ENCODE assay signal across 25 mouse cellular contexts in the genomic region with DNA sequence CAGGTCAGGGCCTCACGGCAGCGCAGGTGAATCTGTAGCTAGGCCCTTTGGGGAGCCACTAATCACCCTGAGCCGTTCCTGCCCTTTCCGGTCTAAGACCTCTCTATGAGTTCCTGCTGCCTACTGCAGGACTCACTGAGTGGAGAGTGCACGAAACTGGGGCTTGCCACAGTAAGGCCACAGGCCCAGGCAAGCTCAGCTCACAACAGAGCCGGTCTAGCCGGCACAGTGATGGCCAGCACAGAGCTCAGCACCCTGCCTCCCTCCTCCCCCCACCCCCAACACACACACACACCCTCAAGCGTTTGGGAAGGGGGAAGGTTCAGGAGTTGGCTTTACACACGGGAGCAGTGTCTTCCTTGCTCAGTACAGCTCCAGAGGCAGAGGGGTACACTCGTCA. TPM values are rescaled to one million over a fixed set of nuclear protein-coding genes. Genes with fewer than 3 reads are reported as not detected.
DNase-seq lines count a peak whose midpoint lies in the region; ATAC-seq and TF ChIP-seq lines count a peak whose summit lies in the region.
"Had no signal": no experiment of that assay in that cellular context is flagged by ENCODE, and none has a peak within 500 bp of the region (broad histone marks: within the 10 kb centered on the region; RNA-seq: fewer than 3 reads in every experiment).

No protein-coding gene starts in this region.

- 36% methylated on average over 10 of the region's 10 CpGs for WGBS in intestine, postnatal 0 days
- 40% methylated on average over 10 of the region's 10 CpGs for WGBS in intestine, embryonic 15.5 days
- WGBS in embryonic facial prominence, embryonic 12.5 days: 28% methylated on average over 10 of the region's 10 CpGs
- WGBS in stomach, embryonic 14.5 days: 39% methylated on average over 10 of the region's 10 CpGs
- 56% methylated on average over 10 of the region's 10 CpGs for WGBS in thymus, adult 2 months

- H3K36me3 ChIP-seq in intestine, postnatal 0 days (ENCODE audit: control insufficient read depth, insufficient read depth): no peaks in the 10 kb centered on the region; the same call in 1 of the 2 replicates
- H3K36me3 ChIP-seq in intestine, embryonic 15.5 days: no peaks in the 10 kb centered on the region
- H3K36me3 ChIP-seq in E14TG2a.4 (ENCODE audit: insufficient read depth, low read length): no peaks in the 10 kb centered on the region
- no peaks in the 10 kb centered on the region for H3K36me3 ChIP-seq in embryonic facial prominence, embryonic 12.5 days
- no peaks in the 10 kb centered on the region for H3K36me3 ChIP-seq in stomach, embryonic 14.5 days (ENCODE audit: control insufficient read depth, insufficient read depth, low read length)
- no peaks in the 10 kb centered on the region for H3K36me3 ChIP-seq in thymus, adult 2 months (ENCODE audit: control insufficient read depth, insufficient read depth, low read length)
- H3K36me3 ChIP-seq: forebrain, embryonic 15.5 days; heart, embryonic 10.5 days; hindbrain, embryonic 13.5 days; liver, embryonic 13.5 days; midbrain, embryonic 12.5 days had no signal

- TF ChIP-seq POLR2A in thymus, adult 2 months (IDR thresholded peaks at IDR 0.05; ENCODE audit: control insufficient read depth, extremely low read depth, insufficient read depth, low read length, poor library complexity): no peak

- no peak overlapping the region for H3K4me3 ChIP-seq in intestine, postnatal 0 days (ENCODE audit: low read depth, low read length)
- no peak overlapping the region for H3K4me3 ChIP-seq in intestine, embryonic 15.5 days (replicated peaks)
- H3K4me3 ChIP-seq in E14TG2a.4 (replicated peaks; ENCODE audit: low read length): 0 out of 2 replicates have a peak overlapping the region, but pooled peaks have one; percentile 13
- no peak overlapping the region for H3K4me3 ChIP-seq in embryonic facial prominence, embryonic 12.5 days
- no peak overlapping the region for H3K4me3 ChIP-seq in stomach, embryonic 14.5 days (ENCODE audit: low read depth, low read length)
- H3K4me3 ChIP-seq in thymus, adult 2 months (ENCODE audit: control insufficient read depth, insufficient read depth, low read length): no peak overlapping the region
- H3K4me3 ChIP-seq: forebrain, embryonic 15.5 days; heart, embryonic 10.5 days; hindbrain, embryonic 13.5 days; layer of hippocampus, adult 2 months; liver, embryonic 13.5 days; midbrain, embryonic 12.5 days had no signal

- peaks cover 4% of the 10 kb centered on the region; the same call in 1 of the 2 replicates for H3K4me1 ChIP-seq in intestine, postnatal 0 days (replicated peaks; ENCODE audit: control insufficient read depth, insufficient read depth, low read length)
- H3K4me1 ChIP-seq in intestine, embryonic 15.5 days (replicated peaks): peaks cover 21% of the 10 kb centered on the region
- H3K4me1 ChIP-seq in E14TG2a.4 (replicated peaks; ENCODE audit: low read depth, low read length): peaks cover 50% of the 10 kb centered on the region
- 0 out of 2 replicates have a peak, but pooled peaks cover 21% of the 10 kb centered on the region for H3K4me1 ChIP-seq in embryonic facial prominence, embryonic 12.5 days
- H3K4me1 ChIP-seq in stomach, embryonic 14.5 days (ENCODE audit: control insufficient read depth, insufficient read depth, low read length): no peaks in the 10 kb centered on the region
- 0 out of 2 replicates have a peak, but pooled peaks cover 5% of the 10 kb centered on the region for H3K4me1 ChIP-seq in thymus, adult 2 months (replicated peaks; ENCODE audit: control insufficient read depth, insufficient read depth, low read length)
- H3K4me1 ChIP-seq: liver, embryonic 13.5 days had no signal

- DNase-seq in natural killer cell, adult 2 months (ENCODE audit: low spot score in 2 of 2): no peak
- no peak for DNase-seq in thymus, postnatal 25 days
- no peak for DNase-seq in thymus, adult 2 months
- DNase-seq: adrenal gland, adult 8-10 months; cerebellum, adult 11-12 months; cerebellum, postnatal 10 days; gastrocnemius, postnatal 10 days; heart, postnatal 10 days; kidney, adult 8-10 months; kidney, postnatal 14 days; liver, embryonic 13.5 days; lung, adult 2 months; thymus, adult 18-20 months had no signal

- no peaks in the 10 kb centered on the region for H3K27me3 ChIP-seq in intestine, postnatal 0 days (replicated peaks; ENCODE audit: control insufficient read depth, insufficient read depth, low read length)
- H3K27me3 ChIP-seq in intestine, embryonic 15.5 days (replicated peaks): no peaks in the 10 kb centered on the region
- peaks cover 21% of the 10 kb centered on the region for H3K27me3 ChIP-seq in E14TG2a.4 (ENCODE audit: insufficient read depth, low read length)
- peaks cover 11% of the 10 kb centered on the region for H3K27me3 ChIP-seq in embryonic facial prominence, embryonic 12.5 days
- H3K27me3 ChIP-seq in stomach, embryonic 14.5 days (ENCODE audit: control insufficient read depth, insufficient read depth, low read length): no peaks in the 10 kb centered on the region
- no peaks in the 10 kb centered on the region for H3K27me3 ChIP-seq in thymus, adult 2 months (ENCODE audit: control insufficient read depth, insufficient read depth, low read length)
- H3K27me3 ChIP-seq: forebrain, embryonic 15.5 days had no signal

- H3K9me3 ChIP-seq in intestine, postnatal 0 days (ENCODE audit: control insufficient read depth): no peaks in the 10 kb centered on the region
- H3K9me3 ChIP-seq in intestine, embryonic 15.5 days: no peaks in the 10 kb centered on the region
- no peaks in the 10 kb centered on the region for H3K9me3 ChIP-seq in E14TG2a.4 (ENCODE audit: low read length)
- H3K9me3 ChIP-seq in embryonic facial prominence, embryonic 12.5 days: no peaks in the 10 kb centered on the region
- H3K9me3 ChIP-seq in stomach, embryonic 14.5 days (ENCODE audit: control insufficient read depth, low read depth, low read length): no peaks in the 10 kb centered on the region
- H3K9me3 ChIP-seq: forebrain, embryonic 15.5 days; heart, embryonic 10.5 days; hindbrain, embryonic 13.5 days; liver, embryonic 13.5 days; midbrain, embryonic 12.5 days had no signal

- ATAC-seq in intestine, postnatal 0 days: no peak
- ATAC-seq in intestine, embryonic 15.5 days: no peak
- ATAC-seq in embryonic facial prominence, embryonic 12.5 days (ENCODE audit: insufficient number of reproducible peaks, insufficient read depth, low FRiP score, low TSS enrichment): no peak
- peak; percentile 64; the same call in 1 of the 2 replicates for ATAC-seq in stomach, embryonic 14.5 days (ENCODE audit: insufficient number of reproducible peaks, insufficient read depth, low FRiP score, low read depth)
- ATAC-seq: activated CD4-positive, CD25-positive, alpha-beta regulatory T cell, adult 4 months; forebrain, embryonic 15.5 days; inflammation-experienced regulatory T-cells, adult 6 months had no signal

- H3K9ac ChIP-seq in intestine, postnatal 0 days (ENCODE audit: low read depth, low read length): no peak overlapping the region
- no peak overlapping the region for H3K9ac ChIP-seq in intestine, embryonic 15.5 days
- H3K9ac ChIP-seq in embryonic facial prominence, embryonic 12.5 days: no peak overlapping the region
- no peak overlapping the region for H3K9ac ChIP-seq in stomach, embryonic 14.5 days (replicated peaks; ENCODE audit: low read depth, low read length)
- H3K9ac ChIP-seq: forebrain, embryonic 15.5 days; hindbrain, embryonic 13.5 days; liver, embryonic 13.5 days; midbrain, embryonic 12.5 days had no signal

- no peak overlapping the region for H3K27ac ChIP-seq in intestine, postnatal 0 days (ENCODE audit: low read depth, low read length)
- H3K27ac ChIP-seq in intestine, embryonic 15.5 days: no peak overlapping the region
- H3K27ac ChIP-seq in embryonic facial prominence, embryonic 12.5 days: 0 out of 2 replicates have a peak overlapping the region, but pooled peaks have one; percentile 51
- H3K27ac ChIP-seq in stomach, embryonic 14.5 days (ENCODE audit: low read length): peak overlapping the region; percentile 68; the same call in 1 of the 2 replicates
- H3K27ac ChIP-seq in thymus, adult 2 months (ENCODE audit: control insufficient read depth, insufficient read depth, low read length): no peak overlapping the region
- H3K27ac ChIP-seq: forebrain, embryonic 15.5 days; heart, embryonic 10.5 days; hindbrain, embryonic 13.5 days; layer of hippocampus, adult 2 months; liver, embryonic 13.5 days; midbrain, embryonic 12.5 days had no signal

- TF ChIP-seq CTCF in intestine, postnatal 0 days (IDR thresholded peaks at IDR 0.05; ENCODE audit: low read depth): no peak
- no peak for TF ChIP-seq CTCF in E14TG2a.4 (conservative IDR thresholded peaks at IDR 0.05; ENCODE audit: low read length)
- TF ChIP-seq CTCF in thymus, adult 2 months (IDR thresholded peaks at IDR 0.05; ENCODE audit: borderline replicate concordance, control insufficient read depth, extremely low read depth, insufficient read depth, low read length, poor library complexity): no peak

- 0 out of 2 replicates have a peak overlapping the region, but pooled peaks have one; percentile 13 for H3K4me2 ChIP-seq in intestine, postnatal 0 days (replicated peaks; ENCODE audit: low read depth)
- no peak overlapping the region for H3K4me2 ChIP-seq in intestine, embryonic 15.5 days (replicated peaks)
- no peak overlapping the region for H3K4me2 ChIP-seq in embryonic facial prominence, embryonic 12.5 days (replicated peaks)
- no peak overlapping the region for H3K4me2 ChIP-seq in stomach, embryonic 14.5 days (replicated peaks; ENCODE audit: low read depth, low read length)
- H3K4me2 ChIP-seq: forebrain, embryonic 15.5 days; hindbrain, embryonic 13.5 days; liver, embryonic 13.5 days; midbrain, embryonic 12.5 days had no signal

RNA-seq across cellular contexts. Expression of a gene that starts 1.7 kb away (rescaled TPM):
- polyA plus RNA-seq in intestine, postnatal 0 days (2015; fragmentation: Nextera tagmentation; extraction: Ambion mirVana): 5.3 and 5.7 TPM in 2 replicates
- 19.9 and 21.2 TPM in 2 replicates for polyA plus RNA-seq in intestine, embryonic 15.5 days (2015; fragmentation: Nextera tagmentation; extraction: Ambion mirVana)
- 3.6 and 5.7 TPM in 2 replicates for polyA plus RNA-seq in embryonic facial prominence, embryonic 12.5 days (2016; fragmentation: Nextera tagmentation; extraction: Ambion mirVana)
- 25.1 and 25.9 TPM in 2 replicates for polyA plus RNA-seq in stomach, embryonic 14.5 days (2014; fragmentation: Nextera tagmentation; extraction: Ambion mirVana)
- 7.6 and 10.0 TPM in 2 replicates for polyA plus RNA-seq in thymus, adult 2 months (2012; rRNA removed)
- polyA plus RNA-seq: activated CD4-positive, CD25-positive, alpha-beta regulatory T cell, adult 4 months; inflammation-experienced regulatory T-cells, adult 6 months had no signal

RNA-seq across cellular contexts. Expression of a gene that starts 8.5 kb away (rescaled TPM):
- 11.7 and 12.9 TPM in 2 replicates for polyA plus RNA-seq in intestine, postnatal 0 days (2015; fragmentation: Nextera tagmentation; extraction: Ambion mirVana)
- polyA plus RNA-seq in intestine, embryonic 15.5 days (2015; fragmentation: Nextera tagmentation; extraction: Ambion mirVana): 23.3 and 26.0 TPM in 2 replicates
- 23.3 and 23.7 TPM in 2 replicates for polyA plus RNA-seq in embryonic facial prominence, embryonic 12.5 days (2016; fragmentation: Nextera tagmentation; extraction: Ambion mirVana)
- 6.5 and 6.7 TPM in 2 replicates for polyA plus RNA-seq in stomach, embryonic 14.5 days (2014; fragmentation: Nextera tagmentation; extraction: Ambion mirVana)
- 32.8 and 38.0 TPM in 2 replicates for polyA plus RNA-seq in thymus, adult 2 months (2012; rRNA removed)

RNA-seq across cellular contexts. Expression of a gene that starts 27.9 kb away (rescaled TPM):
- 277 and 297 TPM in 2 replicates for polyA plus RNA-seq in intestine, postnatal 0 days (2015; fragmentation: Nextera tagmentation; extraction: Ambion mirVana)
- 194 and 205 TPM in 2 replicates for polyA plus RNA-seq in intestine, embryonic 15.5 days (2015; fragmentation: Nextera tagmentation; extraction: Ambion mirVana)
- polyA plus RNA-seq in embryonic facial prominence, embryonic 12.5 days (2016; fragmentation: Nextera tagmentation; extraction: Ambion mirVana): 139 and 143 TPM in 2 replicates
- polyA plus RNA-seq in stomach, embryonic 14.5 days (2014; fragmentation: Nextera tagmentation; extraction: Ambion mirVana): 174 and 183 TPM in 2 replicates
- polyA plus RNA-seq in thymus, adult 2 months (2012; rRNA removed): 107 and 111 TPM in 2 replicates

RNA-seq across cellular contexts. Expression of a gene that starts 28.1 kb away (rescaled TPM):
- 1.8 and 2.2 TPM in 2 replicates for polyA plus RNA-seq in intestine, postnatal 0 days (2015; fragmentation: Nextera tagmentation; extraction: Ambion mirVana)
- 3.0 and 3.9 TPM in 2 replicates for polyA plus RNA-seq in intestine, embryonic 15.5 days (2015; fragmentation: Nextera tagmentation; extraction: Ambion mirVana)
- 5.1 and 7.7 TPM in 2 replicates for polyA plus RNA-seq in embryonic facial prominence, embryonic 12.5 days (2016; fragmentation: Nextera tagmentation; extraction: Ambion mirVana)
- polyA plus RNA-seq in stomach, embryonic 14.5 days (2014; fragmentation: Nextera tagmentation; extraction: Ambion mirVana): 4.1 and 4.8 TPM in 2 replicates
- polyA plus RNA-seq in thymus, adult 2 months (2012; rRNA removed): 3.8 and 5.0 TPM in 2 replicates

Comparison
In these comparisons a context has a peak if more than half of its experiments do, and no peak if none do; other contexts are left out.
1. H3K27ac ChIP-seq: peak in embryonic facial prominence, embryonic 12.5 days (single experiment) and stomach, embryonic 14.5 days (single experiment); none in intestine, postnatal 0 days (single experiment), intestine, embryonic 15.5 days (single experiment) and thymus, adult 2 months (single experiment).